Mouse (Mus musculus) C2C12 (cell line): ENCODE results near the gene Mgat4b.

Experiments
- CTCF ChIP-seq: IDR thresholded peaks from one replicate; pipeline ENCODE4 v1.5.1; 2011; ENCODE audit not compliant: control insufficient read depth, insufficient read depth, insufficient read length
- MAX ChIP-seq: IDR thresholded peaks from one replicate; pipeline ENCODE4 v1.6.1; 2011; ENCODE audit warnings: mild to moderate bottlenecking, control low read depth
- USF1 ChIP-seq: IDR thresholded peaks from one replicate; pipeline ENCODE4 v1.6.1; 2011; ENCODE audit warnings: low read depth, mild to moderate bottlenecking, control low read depth, moderate library complexity

DNA sequence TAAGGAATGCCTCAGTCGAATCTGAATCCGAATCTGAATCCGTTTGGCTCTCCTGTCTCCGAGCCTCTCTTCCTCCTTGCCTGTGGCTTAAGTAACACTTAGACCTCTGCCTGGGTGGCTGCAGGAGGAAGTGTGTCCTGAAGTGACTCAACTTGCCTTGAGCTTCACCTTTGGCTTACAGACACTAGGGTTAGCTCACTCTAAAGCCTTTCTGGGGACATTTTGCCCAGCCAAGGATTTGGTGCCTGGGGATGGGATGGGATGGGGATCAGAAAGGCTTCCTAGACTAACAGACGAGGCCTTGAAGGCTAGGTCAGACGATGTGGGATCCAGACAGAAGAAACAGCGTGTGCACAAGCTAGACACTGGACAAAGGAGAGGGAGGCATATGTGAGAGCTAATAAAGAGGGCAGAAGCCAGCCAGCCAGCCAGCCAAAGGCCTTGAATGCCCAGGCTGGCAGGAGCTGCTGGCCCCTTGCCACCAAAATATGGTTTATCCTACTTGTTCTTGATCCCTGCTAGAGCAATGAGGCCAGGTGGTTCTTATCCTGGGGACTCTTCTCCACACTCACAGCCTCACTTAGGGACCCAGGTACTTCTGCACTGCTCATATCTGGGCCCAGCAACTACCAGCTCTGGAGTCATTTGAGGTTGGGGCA, 18.7 kb downstream of the Mgat4b start:
- TF ChIP-seq CTCF (no peak), MAX (no peak), USF1 (no peak)
